Mouse (Mus musculus): ENCODE measurements around the gene Nkx1-1. TPM values are rescaled to one million over a fixed set of nuclear protein-coding genes. Genes with fewer than 3 reads are reported as not detected.

The Nkx1-1 gene
- polyA plus RNA-seq, 1 experiment from 2014 or later: 0.74 TPM

DNA sequence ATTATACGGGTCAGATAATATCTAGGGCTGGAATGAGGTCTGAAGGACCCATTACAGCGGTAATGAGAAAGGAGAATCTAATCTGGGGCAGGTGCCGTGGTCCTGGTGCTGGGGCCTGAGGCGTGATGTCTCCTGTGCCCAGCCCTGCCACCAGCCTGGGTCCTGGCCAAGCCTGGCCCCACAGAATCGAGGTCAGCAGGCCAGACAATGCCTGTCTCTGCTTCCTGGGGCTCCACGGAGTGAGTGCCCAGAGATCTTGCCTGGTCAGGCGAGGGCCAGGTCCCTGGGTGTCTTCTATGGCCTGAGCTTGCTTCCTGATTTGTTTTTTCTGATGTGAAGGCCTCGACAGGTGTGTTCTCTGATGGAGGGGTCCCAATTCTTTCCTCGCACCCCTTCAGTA is 10.0 kb upstream of the Nkx1-1 start:
- Histone ChIP-seq H3K36me3 (ENCODE audit: control insufficient read depth, insufficient read depth, low read length) (no peaks in the 10 kb centered on the region), H3K4me1 (ENCODE audit: control insufficient read depth, insufficient read depth, low read length) (peaks cover 5% of the 10 kb centered on the region; the same call in 1 of the 2 replicates), H3K9me3 (ENCODE audit: control insufficient read depth, low read length) (no peaks in the 10 kb centered on the region), H3K9ac (replicated peaks; ENCODE audit: low read depth, low read length) (no peak overlapping the region), H3K27ac (ENCODE audit: low read depth, low read length) (no peak overlapping the region), H3K4me2 (ENCODE audit: low read depth, low read length) (no peak overlapping the region), H3K4me3 (ENCODE audit: low read depth, low read length) (no peak overlapping the region), H3K27me3 (ENCODE audit: control insufficient read depth, insufficient read depth, low read length) (peaks cover 48% of the 10 kb centered on the region)
- no peak for ATAC-seq (ENCODE audit: low read depth)
- 56% methylated on average over 9 of the region's 9 CpGs for WGBS

DNA sequence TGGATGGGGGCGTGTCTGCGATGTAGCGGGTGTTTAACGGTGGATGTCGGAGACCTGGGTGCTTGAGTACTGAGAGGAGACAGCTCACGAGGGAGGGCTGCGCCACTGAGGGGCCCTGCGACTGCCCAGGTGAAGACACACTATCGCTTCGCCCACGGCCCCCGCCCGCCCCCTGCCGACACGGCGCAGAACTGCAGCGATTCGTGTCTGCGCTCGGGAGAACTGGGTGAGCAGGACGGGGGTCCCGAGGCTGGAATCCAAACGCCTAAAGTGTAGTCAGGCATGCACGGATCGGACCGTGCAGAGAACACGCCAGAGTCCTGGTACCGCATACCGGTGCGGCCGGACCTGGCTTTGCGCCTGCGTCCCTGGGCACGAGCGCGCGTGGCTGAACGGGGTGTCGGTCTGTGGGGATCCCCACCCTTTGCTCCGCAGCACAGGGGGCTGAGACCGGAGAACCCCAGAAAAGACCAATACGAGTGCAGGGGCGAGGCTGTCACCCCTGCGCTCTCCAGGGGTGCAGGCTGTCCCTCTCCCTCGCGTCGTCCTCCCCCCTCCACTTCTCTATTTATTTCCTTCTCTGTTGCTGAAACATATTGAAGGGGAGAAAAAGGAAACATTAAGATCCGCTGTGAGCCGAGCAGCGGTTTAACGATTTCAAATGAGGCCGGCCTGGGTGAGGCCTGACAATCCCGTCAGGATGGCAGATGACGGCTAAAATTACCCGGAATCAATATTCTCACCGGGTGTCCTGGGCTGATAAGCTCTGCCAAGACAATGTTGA is 9.3 kb upstream of the Nkx1-1 start:
- Histone ChIP-seq H3K27me3 (ENCODE audit: control insufficient read depth, insufficient read depth, low read length) (peaks cover 46% of the 10 kb centered on the region), H3K4me2 (ENCODE audit: low read depth, low read length) (peak overlapping the region; percentile 56), H3K9me3 (ENCODE audit: control insufficient read depth, low read length) (no peaks in the 10 kb centered on the region), H3K27ac (ENCODE audit: low read depth, low read length) (no peak overlapping the region), H3K4me1 (ENCODE audit: control insufficient read depth, insufficient read depth, low read length) (peaks cover 5% of the 10 kb centered on the region; the same call in 1 of the 2 replicates), H3K9ac (replicated peaks; ENCODE audit: low read depth, low read length) (peak overlapping the region; percentile 32; the same call in 1 of the 2 replicates), H3K4me3 (ENCODE audit: low read depth, low read length) (peak overlapping the region; percentile 24), H3K36me3 (ENCODE audit: control insufficient read depth, insufficient read depth, low read length) (no peaks in the 10 kb centered on the region)
- 3% methylated on average over 56 of the region's 56 CpGs for WGBS
- peak; percentile 68 for ATAC-seq (ENCODE audit: low read depth)

DNA sequence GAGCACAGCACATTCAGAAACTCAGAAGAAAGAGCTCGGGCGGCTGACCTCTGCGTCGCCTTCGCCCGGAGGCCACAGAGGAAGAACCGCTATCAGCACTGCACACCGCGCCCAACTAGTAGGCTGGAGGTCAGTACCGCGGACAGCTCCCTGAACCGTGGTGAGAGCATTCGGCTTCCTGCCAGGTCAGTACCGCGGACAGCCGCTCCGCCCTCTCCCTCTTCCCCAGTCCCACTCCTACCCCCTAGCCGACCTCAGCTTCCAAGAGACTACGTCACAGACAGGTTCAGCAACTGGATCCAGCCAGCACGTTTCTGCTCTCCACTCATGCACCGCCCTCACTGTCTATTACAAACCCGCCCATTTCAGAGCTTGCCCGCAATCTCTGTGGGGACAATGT is 4.4 kb upstream of the Nkx1-1 start:
- H3K4me1 ChIP-seq (ENCODE audit: control insufficient read depth, insufficient read depth, low read length): peaks cover 14% of the 10 kb centered on the region; the same call in 1 of the 2 replicates
- H3K9ac ChIP-seq (replicated peaks; ENCODE audit: low read depth, low read length): no peak overlapping the region
- H3K4me2 ChIP-seq (ENCODE audit: low read depth, low read length): no peak overlapping the region
- no peaks in the 10 kb centered on the region for H3K9me3 ChIP-seq (ENCODE audit: control insufficient read depth, low read length)
- H3K27me3 ChIP-seq (ENCODE audit: control insufficient read depth, insufficient read depth, low read length): peaks cover 71% of the 10 kb centered on the region
- peak; percentile 36; the same call in 1 of the 2 replicates for ATAC-seq (ENCODE audit: low read depth)
- H3K36me3 ChIP-seq (ENCODE audit: control insufficient read depth, insufficient read depth, low read length): no peaks in the 10 kb centered on the region
- H3K27ac ChIP-seq (ENCODE audit: low read depth, low read length): no peak overlapping the region
- WGBS: 2% methylated on average over 23 of the region's 23 CpGs
- no peak overlapping the region for H3K4me3 ChIP-seq (ENCODE audit: low read depth, low read length)

DNA sequence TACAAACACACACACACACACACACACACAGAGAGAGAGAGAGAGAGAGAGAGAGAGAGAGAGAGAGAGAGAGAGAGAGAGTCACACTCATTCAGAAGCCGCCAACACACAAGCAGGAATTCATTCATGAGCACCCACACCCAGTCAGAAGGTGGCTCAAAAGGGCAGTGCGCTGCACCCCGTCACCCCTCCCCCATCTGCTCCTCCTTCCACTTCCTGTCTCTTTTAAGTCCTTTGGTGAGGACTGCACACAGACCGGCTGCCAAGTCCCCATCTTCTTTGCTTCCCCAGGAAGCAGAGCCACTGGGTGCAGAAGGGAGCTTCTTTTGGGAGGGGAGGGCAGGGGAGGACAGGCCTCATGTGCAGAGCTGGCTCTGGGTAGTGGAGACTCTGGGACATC is 2.2 kb upstream of the Nkx1-1 start:
- Histone ChIP-seq H3K27me3 (ENCODE audit: control insufficient read depth, insufficient read depth, low read length) (peaks cover 61% of the 10 kb centered on the region), H3K4me2 (ENCODE audit: low read depth, low read length) (no peak overlapping the region), H3K4me3 (ENCODE audit: low read depth, low read length) (no peak overlapping the region), H3K36me3 (ENCODE audit: control insufficient read depth, insufficient read depth, low read length) (no peaks in the 10 kb centered on the region), H3K27ac (ENCODE audit: low read depth, low read length) (no peak overlapping the region), H3K9me3 (ENCODE audit: control insufficient read depth, low read length) (no peaks in the 10 kb centered on the region), H3K9ac (replicated peaks; ENCODE audit: low read depth, low read length) (no peak overlapping the region), H3K4me1 (ENCODE audit: control insufficient read depth, insufficient read depth, low read length) (peaks cover 13% of the 10 kb centered on the region)
- 0% methylated on average over 4 of the region's 4 CpGs for WGBS
- no peak for ATAC-seq (ENCODE audit: low read depth)

DNA sequence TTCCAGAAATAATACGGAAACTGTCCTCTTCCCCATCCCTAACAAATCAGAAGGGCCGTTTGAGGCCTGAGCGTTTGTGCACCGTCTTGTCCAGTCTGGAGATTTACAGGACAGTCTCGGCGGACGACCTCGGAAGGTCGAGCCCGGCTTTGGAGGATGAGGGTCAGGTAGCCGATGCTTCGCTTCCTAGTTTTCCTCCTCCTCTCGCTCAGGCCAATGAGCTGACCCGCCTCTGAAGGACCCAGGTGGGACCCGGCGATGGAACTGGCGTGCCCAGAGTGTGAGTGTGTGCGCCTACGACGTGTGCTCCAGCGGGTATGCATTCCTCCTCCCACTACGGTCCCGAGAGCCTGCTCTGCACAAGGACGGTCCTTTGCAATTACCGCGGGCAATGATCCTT is 1.4 kb upstream of the Nkx1-1 start:
- no peak overlapping the region for H3K4me3 ChIP-seq (ENCODE audit: low read depth, low read length)
- 1% methylated on average over 26 of the region's 26 CpGs for WGBS
- 0 out of 2 replicates have a peak overlapping the region, but pooled peaks have one; percentile 11 for H3K4me2 ChIP-seq (ENCODE audit: low read depth, low read length)
- H3K36me3 ChIP-seq (ENCODE audit: control insufficient read depth, insufficient read depth, low read length): no peaks in the 10 kb centered on the region
- ATAC-seq (ENCODE audit: low read depth): no peak
- no peaks in the 10 kb centered on the region for H3K9me3 ChIP-seq (ENCODE audit: control insufficient read depth, low read length)
- H3K4me1 ChIP-seq (ENCODE audit: control insufficient read depth, insufficient read depth, low read length): peaks cover 18% of the 10 kb centered on the region
- no peak overlapping the region for H3K27ac ChIP-seq (ENCODE audit: low read depth, low read length)
- H3K9ac ChIP-seq (replicated peaks; ENCODE audit: low read depth, low read length): no peak overlapping the region
- peaks cover 65% of the 10 kb centered on the region for H3K27me3 ChIP-seq (ENCODE audit: control insufficient read depth, insufficient read depth, low read length)

DNA sequence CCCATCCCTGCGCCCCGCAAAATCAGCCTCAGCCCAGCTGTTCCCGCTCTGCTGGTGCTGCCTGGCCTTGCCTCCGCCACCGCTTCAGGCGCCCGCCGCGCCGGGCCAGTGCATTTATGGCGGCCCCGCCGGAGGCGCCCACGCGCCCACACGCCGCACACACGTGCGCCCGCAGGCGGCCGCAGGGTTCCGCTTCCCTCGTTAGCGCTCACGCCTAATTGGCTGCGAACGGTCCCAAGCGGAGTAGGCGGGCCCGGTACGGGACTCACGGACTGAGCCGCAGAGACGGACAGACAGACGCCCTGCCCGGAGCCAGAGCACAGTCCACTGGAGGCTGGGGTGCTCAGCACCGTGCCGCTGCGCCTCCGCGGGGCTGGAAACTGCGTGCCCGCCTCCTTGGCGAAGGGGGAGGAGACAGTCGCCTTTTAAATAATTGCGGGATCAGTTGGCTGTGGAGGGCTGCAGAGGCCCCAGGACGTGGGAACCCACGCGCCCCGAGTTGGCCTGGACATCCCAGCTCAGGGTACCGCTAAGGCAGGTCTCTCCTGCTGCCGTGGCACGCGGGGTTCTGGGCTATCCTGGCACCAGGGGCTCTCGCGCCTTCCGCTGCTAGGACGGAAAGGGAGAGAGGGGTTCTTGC is 485 bp upstream of the Nkx1-1 start:
- H3K4me3 ChIP-seq (ENCODE audit: low read depth, low read length): peak overlapping the region; percentile 17; the same call in 1 of the 2 replicates
- peaks cover 18% of the 10 kb centered on the region for H3K4me1 ChIP-seq (ENCODE audit: control insufficient read depth, insufficient read depth, low read length)
- no peak overlapping the region for H3K9ac ChIP-seq (replicated peaks; ENCODE audit: low read depth, low read length)
- 2% methylated on average over 46 of the region's 60 CpGs for WGBS
- no peaks in the 10 kb centered on the region for H3K9me3 ChIP-seq (ENCODE audit: control insufficient read depth, low read length)
- H3K4me2 ChIP-seq (ENCODE audit: low read depth, low read length): peak overlapping the region; percentile 16
- H3K27me3 ChIP-seq (ENCODE audit: control insufficient read depth, insufficient read depth, low read length): peaks cover 69% of the 10 kb centered on the region
- H3K36me3 ChIP-seq (ENCODE audit: control insufficient read depth, insufficient read depth, low read length): no peaks in the 10 kb centered on the region
- ATAC-seq (ENCODE audit: low read depth): no peak
- H3K27ac ChIP-seq (ENCODE audit: low read depth, low read length): no peak overlapping the region

DNA sequence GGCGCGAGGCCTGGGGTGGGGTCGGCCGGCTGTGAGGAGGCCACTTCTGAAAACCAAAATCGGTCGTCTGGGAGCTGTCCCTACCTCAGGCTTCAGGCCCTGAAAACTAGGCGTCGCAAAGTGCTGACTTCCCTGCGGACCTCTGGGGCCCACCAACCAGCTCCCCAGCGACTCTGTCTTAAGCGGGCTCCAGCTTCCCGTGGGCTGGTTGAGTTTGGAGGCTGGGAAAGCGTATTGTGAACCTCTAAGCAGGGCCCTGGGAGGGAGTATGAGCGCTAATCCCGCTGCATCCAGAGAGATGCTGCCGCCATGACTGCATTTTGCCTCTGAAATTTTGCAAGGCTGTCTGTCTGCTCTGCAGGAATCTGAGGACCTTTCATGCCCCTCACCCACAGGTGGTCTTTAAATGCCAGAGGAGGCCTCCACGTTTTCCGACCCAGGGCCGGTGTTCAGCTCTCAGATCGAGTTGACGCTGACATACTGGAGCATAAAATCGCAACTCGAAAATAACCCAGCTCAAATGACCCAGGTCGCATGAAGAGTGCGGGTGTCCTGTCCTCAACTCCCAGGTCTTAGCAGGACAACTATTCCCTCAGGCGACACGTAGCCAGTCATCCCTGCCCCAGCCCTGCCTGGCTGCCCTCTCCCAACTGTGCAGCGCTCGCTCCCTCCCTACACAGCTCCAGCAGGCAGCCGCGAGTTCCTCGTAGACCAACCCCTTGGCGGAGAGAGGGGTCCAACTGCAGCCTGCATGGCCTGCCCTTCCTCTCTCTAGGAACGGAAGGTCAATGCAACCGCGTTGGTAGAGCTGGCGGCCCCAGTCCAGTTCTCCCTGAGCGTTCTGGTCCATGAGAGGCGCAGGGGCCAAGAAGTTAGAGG is 1.5 kb downstream of the Nkx1-1 start:
- Histone ChIP-seq H3K4me2 (ENCODE audit: low read depth, low read length) (no peak overlapping the region), H3K9ac (replicated peaks; ENCODE audit: low read depth, low read length) (no peak overlapping the region), H3K4me1 (ENCODE audit: control insufficient read depth, insufficient read depth, low read length) (peaks cover 18% of the 10 kb centered on the region), H3K27me3 (ENCODE audit: control insufficient read depth, insufficient read depth, low read length) (peaks cover 75% of the 10 kb centered on the region), H3K27ac (ENCODE audit: low read depth, low read length) (no peak overlapping the region), H3K36me3 (ENCODE audit: control insufficient read depth, insufficient read depth, low read length) (no peaks in the 10 kb centered on the region), H3K4me3 (ENCODE audit: low read depth, low read length) (no peak overlapping the region), H3K9me3 (ENCODE audit: control insufficient read depth, low read length) (no peaks in the 10 kb centered on the region)
- no peak for ATAC-seq (ENCODE audit: low read depth)
- WGBS: under 1% methylated on average over 39 of the region's 39 CpGs

DNA sequence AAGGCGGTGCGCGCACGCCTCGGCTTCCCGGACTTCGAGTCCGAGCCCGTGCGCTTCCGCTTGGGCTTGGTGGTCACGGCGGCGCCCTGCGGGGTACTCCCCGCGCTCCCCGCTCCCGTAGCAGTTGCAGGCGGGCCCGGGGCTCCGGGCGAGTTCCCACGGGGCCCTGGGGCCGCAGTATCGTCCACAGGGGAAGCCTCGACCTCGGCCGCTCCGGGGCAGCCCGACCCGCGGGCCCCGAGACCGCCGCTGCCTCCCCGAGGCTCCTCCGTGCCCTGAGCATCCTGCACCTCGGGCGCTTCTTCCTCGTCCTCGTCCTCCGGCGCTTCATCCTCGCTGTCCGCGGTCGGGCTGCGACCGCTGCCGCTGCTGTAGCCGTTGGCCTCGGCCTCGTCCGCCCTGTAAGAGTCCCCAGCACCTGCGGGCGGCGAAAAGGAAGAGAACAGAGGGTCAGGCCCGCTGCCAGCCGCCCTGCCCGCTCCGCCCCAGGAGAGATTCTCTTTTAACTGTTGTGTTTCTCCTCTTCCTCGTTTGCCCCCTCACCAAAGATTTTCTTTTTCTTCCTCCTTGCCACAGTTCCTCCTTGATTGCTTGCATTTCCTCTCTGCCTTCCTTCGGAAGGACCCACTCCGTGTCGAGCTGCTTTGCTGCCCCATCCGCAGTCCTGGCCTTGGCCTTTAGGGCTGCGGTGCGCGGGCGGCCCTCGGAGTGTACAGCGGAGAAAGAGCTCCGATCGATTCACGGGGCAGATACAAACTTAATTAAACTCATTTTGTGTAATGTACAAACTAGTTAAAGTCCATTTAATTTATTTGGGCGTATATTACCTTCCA is 2.4 kb downstream of the Nkx1-1 start:
- WGBS: under 1% methylated on average over 70 of the region's 77 CpGs
- peak overlapping the region; percentile 17; the same call in 1 of the 2 replicates for H3K4me3 ChIP-seq (ENCODE audit: low read depth, low read length)
- H3K9ac ChIP-seq (replicated peaks; ENCODE audit: low read depth, low read length): no peak overlapping the region

More for the DNA sequence above, 2.4 kb downstream of the Nkx1-1 start:
- ATAC-seq (ENCODE audit: low read depth): no peak
- H3K4me1 ChIP-seq (ENCODE audit: control insufficient read depth, insufficient read depth, low read length): peaks cover 18% of the 10 kb centered on the region
- no peaks in the 10 kb centered on the region for H3K9me3 ChIP-seq (ENCODE audit: control insufficient read depth, low read length)
- H3K27me3 ChIP-seq (ENCODE audit: control insufficient read depth, insufficient read depth, low read length): peaks cover 66% of the 10 kb centered on the region
- peak overlapping the region; percentile 14; the same call in 1 of the 2 replicates for H3K4me2 ChIP-seq (ENCODE audit: low read depth, low read length)
- H3K27ac ChIP-seq (ENCODE audit: low read depth, low read length): no peak overlapping the region
- H3K36me3 ChIP-seq (ENCODE audit: control insufficient read depth, insufficient read depth, low read length): no peaks in the 10 kb centered on the region

All from neural tube, embryonic 14.5 days (tissue).